Mouse (Mus musculus): ENCODE data around the gene Smim27. TPM values are rescaled to one million over a fixed set of nuclear protein-coding genes. Genes with fewer than 3 reads are reported as not detected.
"Not testable (repeated sequence)": the region's sequence is repeated elsewhere in the genome, so short reads cannot be mapped to it uniquely, and the experiment has no call there.

The Smim27 gene
- total RNA-seq, 2 experiments from 2014 or later: 37.0 to 37.9 TPM

- DNase-seq: no peak
These were observed 5.1 kb upstream of the Smim27 start for GRCm38 (mm10) chr4:40264321-40264720.

GRCm38 (mm10) chr4:40267681-40268080 lies 1.7 kb upstream of the Smim27 start:
- DNase-seq: no peak

- DNase-seq: peak; percentile 95
These were observed 1.1 kb upstream of the Smim27 start for GRCm38 (mm10) chr4:40268204-40268813.

GRCm38 (mm10) chr4:40268835-40269234 lies 544 bp upstream of the Smim27 start:
- DNase-seq: no peak

GRCm38 (mm10) chr4:40278880-40279275 lies 9.5 kb downstream of the Smim27 start:
- no peak for DNase-seq

- DNase-seq: peak; percentile 98
These were observed 10.0 kb downstream of the Smim27 start, which contains the start of gene Ndufb6 for GRCm38 (mm10) chr4:40279276-40279900. Ndufb6 (minus strand) TSS chr4:40279421.

- peak; percentile 75 for DNase-seq
These were observed 16.2 kb downstream of the Smim27 start for GRCm38 (mm10) chr4:40285582-40285981.

GRCm38 (mm10) chr4:40287415-40287814 lies 18.0 kb downstream of the Smim27 start:
- DNase-seq: no peak

GRCm38 (mm10) chr4:40289046-40289445 lies 19.7 kb downstream of the Smim27 start:
- no peak for DNase-seq

GRCm38 (mm10) chr4:40291511-40291910 lies 22.1 kb downstream of the Smim27 start:
- not testable (repeated sequence) for DNase-seq

GRCm38 (mm10) chr4:40299169-40299568 lies 29.8 kb downstream of the Smim27 start:
- no peak for DNase-seq

GRCm38 (mm10) chr4:40301076-40301789 lies 31.9 kb downstream of the Smim27 start:
- peak; percentile 82 for DNase-seq

GRCm38 (mm10) chr4:40302445-40303125 lies 33.2 kb downstream of the Smim27 start:
- no peak for DNase-seq

- DNase-seq: no peak
These were observed 40.3 kb downstream of the Smim27 start for GRCm38 (mm10) chr4:40309682-40310081.

GRCm38 (mm10) chr4:40310796-40311383 lies 41.5 kb downstream of the Smim27 start:
- no peak for DNase-seq

GRCm38 (mm10) chr4:40312213-40312612 lies 42.8 kb downstream of the Smim27 start:
- no peak for DNase-seq

- no peak for DNase-seq
These were observed 43.6 kb downstream of the Smim27 start for GRCm38 (mm10) chr4:40313026-40313425.

GRCm38 (mm10) chr4:40317404-40317803 lies 48.0 kb downstream of the Smim27 start:
- no peak for DNase-seq
